Mouse (Mus musculus) bone marrow macrophage, adult 2 months (primary cell): ENCODE measurements around the gene N4bp2l2.
"Not testable (repeated sequence)": the region's sequence is repeated elsewhere in the genome, so short reads cannot be mapped to it uniquely, and the experiment has no call there.

ENCODE experiments used
- CTCF ChIP-seq: IDR thresholded peaks from 2 replicates; pipeline ENCODE4 v1.5.1; 2012; ENCODE audit warnings: low read depth, mild to moderate bottlenecking, low read length, moderate library complexity
- POLR2A ChIP-seq: IDR thresholded peaks from 2 replicates; pipeline ENCODE4 v1.6.1; 2012; ENCODE audit warnings: mild to moderate bottlenecking, low read depth, low read length, borderline replicate concordance

- TF ChIP-seq CTCF, POLR2A: not testable (repeated sequence)
Measured at GRCm38 (mm10) chr5:150659425-150659824, 6.6 kb downstream of the N4bp2l2 start.
